Mouse (Mus musculus) G1E (cell line): ENCODE results near the gene Trak1. TPM values are rescaled to one million over a fixed set of nuclear protein-coding genes. Genes with fewer than 3 reads are reported as not detected.

Source experiments
- ATAC-seq: 2 replicates; pipeline ENCODE4 v1.8.0; 2016; ENCODE audit warnings: mild to moderate bottlenecking; ENCODE audit not compliant: insufficient number of reproducible peaks, poor library complexity, low FRiP score, severe bottlenecking; ENCODE audit errors: extremely low read depth
- DNase-seq: peaks from one replicate; pipeline ENCODE4 v3.0.0; 2012; ENCODE audit warnings: low spot score
- H3K27me3 ChIP-seq: 2 replicates; pipeline ENCODE4 v1.6.1; 2012; ENCODE audit warnings: mild to moderate bottlenecking, low read length, inconsistent platforms; ENCODE audit not compliant: insufficient read depth
- H3K36me3 ChIP-seq: replicated peaks from 2 replicates; pipeline ENCODE3; 2012; ENCODE audit warnings: mild to moderate bottlenecking, inconsistent platforms
- H3K4me1 ChIP-seq: 2 replicates; pipeline ENCODE4 v1.6.1; 2012; ENCODE audit warnings: low read depth, low read length, inconsistent platforms, mixed read lengths; ENCODE audit not compliant: insufficient read depth
- H3K4me3 ChIP-seq: 2 replicates; pipeline ENCODE4 v1.5.1; 2012; ENCODE audit warnings: low read depth, mild to moderate bottlenecking, inconsistent platforms, low read length, moderate library complexity, mixed read lengths
- H3K9me3 ChIP-seq: replicated peaks from 2 replicates; pipeline ENCODE4 v1.6.1; 2012; ENCODE audit warnings: inconsistent platforms
- CTCF ChIP-seq: IDR thresholded peaks from 2 replicates; pipeline ENCODE4 v1.5.1; 2012; ENCODE audit warnings: low read depth, low read length, inconsistent platforms, mixed read lengths
- GATA1 ChIP-seq: IDR thresholded peaks from 2 replicates; pipeline ENCODE4 v1.6.1; 2012; ENCODE audit warnings: borderline replicate concordance, low read length, inconsistent platforms, mixed read lengths
- GATA2 ChIP-seq: IDR thresholded peaks from 2 replicates; pipeline ENCODE4 v1.6.1; 2012; ENCODE audit warnings: low read depth, low read length, inconsistent platforms, borderline replicate concordance
- POLR2AphosphoS5 ChIP-seq: IDR thresholded peaks from 2 replicates; pipeline ENCODE4 v1.6.1; 2012; ENCODE audit warnings: low read depth, low read length, inconsistent platforms; ENCODE audit not compliant: insufficient replicate concordance
- TAL1 ChIP-seq: conservative IDR thresholded peaks from 2 replicates; pipeline ENCODE4 v1.6.1; 2012; ENCODE audit warnings: low read depth, low read length, inconsistent platforms, mixed read lengths
- polyA plus RNA-seq: library from polyadenylated mRNA; stranded (reverse); fragments of >175 nt; gene quantifications from 2 replicates; pipeline ENCODE4 v1.2.3, GENCODE M21; 2012
- total RNA-seq, 2 experiments: library from RNA; stranded (forward) in 1 of 2; stranded (reverse) in 1 of 2; fragments of 200-1000 nt in 1 of 2; fragments of >200 nt in 1 of 2; fragmentation: Nextera tagmentation in 1 of 2; gene quantifications; 2 replicates each; pipeline ENCODE4 v1.2.3; 2014 to 2017

Gene Trak1
- total and polyA plus RNA-seq, 3 experiments = 13.6 to 35.7 (median 21.3) TPM

DNA sequence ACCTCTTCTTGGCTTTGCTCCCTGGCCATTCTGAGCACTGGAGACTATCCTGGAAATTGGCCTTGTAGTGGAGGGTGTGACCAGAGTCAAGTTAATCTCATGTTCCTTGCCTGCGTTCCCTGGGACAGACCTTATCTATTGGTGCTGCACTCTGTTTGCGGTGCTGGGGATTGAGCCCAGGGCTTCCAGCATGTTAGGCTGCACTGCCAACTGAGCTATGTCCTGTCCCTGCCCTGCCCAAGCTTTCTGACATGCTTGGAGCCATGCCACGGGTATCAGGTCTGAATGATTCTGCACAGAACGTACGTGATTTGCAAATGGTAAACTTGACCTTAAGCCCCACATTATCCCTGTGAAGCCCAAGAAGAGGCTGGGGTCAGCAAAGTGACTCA, 77.6 kb downstream of the Trak1 start:
- Histone ChIP-seq H3K27me3 (no peaks in the 10 kb centered on the region), H3K36me3 (peaks cover 56% of the 10 kb centered on the region), H3K4me1 (peaks cover 18% of the 10 kb centered on the region), H3K4me3 (no peak overlapping the region), H3K9me3 (no peaks in the 10 kb centered on the region)
- DNase-seq = no peak
- no peak for TF ChIP-seq TAL1
- TF ChIP-seq POLR2AphosphoS5 = no peak
- no peak for TF ChIP-seq GATA1
- TF ChIP-seq GATA2 = no peak
- TF ChIP-seq CTCF = no peak
- no peak for ATAC-seq

DNA sequence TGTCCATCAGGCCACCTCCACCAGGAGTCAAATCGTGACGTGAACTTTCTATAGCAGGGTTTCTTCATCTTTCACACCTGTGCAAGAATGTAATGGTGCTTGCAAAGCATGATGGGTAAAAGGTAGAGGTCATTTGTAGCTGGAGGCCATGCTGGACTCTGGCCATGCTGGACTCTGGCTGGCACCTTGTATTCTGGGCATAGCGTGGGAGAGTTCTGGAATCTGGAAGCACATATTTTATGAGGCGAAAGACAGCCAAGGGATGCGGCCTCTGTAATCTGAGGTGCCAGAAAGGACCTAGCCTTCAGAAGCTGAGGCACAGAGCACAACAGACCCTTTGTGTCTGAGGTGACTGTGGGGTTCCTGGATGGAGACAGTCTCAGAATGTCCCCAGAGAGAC, 78.8 kb downstream of the Trak1 start:
- TF ChIP-seq GATA1 (no peak), CTCF (no peak), TAL1 (no peak)
- ATAC-seq (no peak), DNase-seq (no peak)
- Histone ChIP-seq H3K27me3 (no peaks in the 10 kb centered on the region), H3K36me3 (peaks cover 52% of the 10 kb centered on the region), H3K4me3 (no peak overlapping the region), H3K4me1 (peaks cover 11% of the 10 kb centered on the region), H3K9me3 (no peaks in the 10 kb centered on the region)

DNA sequence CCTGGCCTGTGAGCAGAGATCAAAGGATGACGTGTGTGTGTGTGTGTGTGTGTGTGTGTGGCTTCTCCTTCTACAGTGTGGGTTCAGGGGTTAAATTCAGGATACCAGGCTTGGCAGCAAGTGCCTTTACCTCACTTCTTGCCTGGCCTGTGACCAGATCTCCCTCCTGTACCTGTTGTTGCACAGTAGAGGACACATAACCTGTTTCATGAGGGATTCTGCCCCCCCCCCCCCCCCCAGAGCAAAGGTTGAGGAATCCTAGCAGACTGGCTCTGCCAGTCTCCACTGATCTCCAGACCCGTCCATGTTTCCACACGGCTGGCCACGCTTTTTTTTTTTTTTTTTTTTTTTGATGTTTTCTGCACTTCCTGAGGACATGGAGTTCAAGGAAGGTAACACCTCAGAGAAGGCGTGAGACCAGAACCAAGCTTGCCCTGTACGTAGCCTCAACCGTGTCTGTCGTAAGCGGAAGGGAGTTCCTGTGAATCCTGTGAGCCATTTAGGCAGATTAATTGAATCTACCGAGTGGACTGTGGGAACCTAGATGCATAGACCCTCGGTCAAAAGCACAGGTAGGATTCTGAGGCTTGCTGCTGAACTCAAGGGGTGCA, 83.1 kb downstream of the Trak1 start:
- H3K27me3 ChIP-seq = no peaks in the 10 kb centered on the region; the same call in 1 of the 2 replicates
- H3K36me3 ChIP-seq = peaks cover 43% of the 10 kb centered on the region
- no peak for ATAC-seq
- H3K9me3 ChIP-seq = no peaks in the 10 kb centered on the region
- no peak overlapping the region for H3K4me3 ChIP-seq
- no peak for TF ChIP-seq POLR2AphosphoS5
- TF ChIP-seq GATA2 = no peak
- no peak for TF ChIP-seq GATA1
- TF ChIP-seq TAL1 = no peak
- no peak for TF ChIP-seq CTCF
- H3K4me1 ChIP-seq = peaks cover 28% of the 10 kb centered on the region
- DNase-seq = no peak

DNA sequence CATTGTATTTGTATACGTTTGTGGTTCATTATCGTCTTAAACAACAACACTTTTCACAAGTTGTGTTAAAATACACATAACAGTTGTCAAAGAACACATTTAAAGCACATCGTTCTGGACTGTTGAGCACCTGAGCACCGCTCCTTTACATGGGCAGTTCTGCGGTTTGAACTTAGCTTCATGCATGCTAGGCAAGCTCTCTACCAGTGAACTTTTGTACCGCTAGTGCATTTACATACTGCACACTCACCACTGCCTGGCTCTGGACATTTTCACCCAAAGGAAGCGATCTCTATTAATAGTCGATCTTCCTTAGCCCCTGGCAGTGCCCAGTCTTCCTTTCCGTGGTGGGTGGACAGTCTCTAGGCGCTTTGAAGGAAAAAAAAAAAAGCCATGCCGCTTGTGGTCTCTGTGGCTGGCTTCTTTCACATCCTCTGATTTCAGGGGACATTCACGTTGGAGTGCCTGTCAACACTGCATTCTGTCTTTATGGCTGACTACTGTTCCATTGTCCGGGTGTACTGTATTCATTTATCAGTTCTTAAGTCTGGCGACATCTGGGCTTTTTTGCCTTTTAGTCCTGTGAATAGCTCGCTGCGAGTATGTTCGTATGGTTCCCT, 84.5 kb downstream of the Trak1 start:
- ATAC-seq = no peak
- no peak overlapping the region for H3K4me3 ChIP-seq
- TF ChIP-seq TAL1 (no peak), CTCF (no peak), POLR2AphosphoS5 (no peak), GATA1 (no peak), GATA2 (no peak)
- no peaks in the 10 kb centered on the region; the same call in 1 of the 2 replicates for H3K27me3 ChIP-seq
- DNase-seq = no peak
- peaks cover 28% of the 10 kb centered on the region for H3K4me1 ChIP-seq
- H3K36me3 ChIP-seq = peaks cover 45% of the 10 kb centered on the region
- H3K9me3 ChIP-seq = no peaks in the 10 kb centered on the region

DNA sequence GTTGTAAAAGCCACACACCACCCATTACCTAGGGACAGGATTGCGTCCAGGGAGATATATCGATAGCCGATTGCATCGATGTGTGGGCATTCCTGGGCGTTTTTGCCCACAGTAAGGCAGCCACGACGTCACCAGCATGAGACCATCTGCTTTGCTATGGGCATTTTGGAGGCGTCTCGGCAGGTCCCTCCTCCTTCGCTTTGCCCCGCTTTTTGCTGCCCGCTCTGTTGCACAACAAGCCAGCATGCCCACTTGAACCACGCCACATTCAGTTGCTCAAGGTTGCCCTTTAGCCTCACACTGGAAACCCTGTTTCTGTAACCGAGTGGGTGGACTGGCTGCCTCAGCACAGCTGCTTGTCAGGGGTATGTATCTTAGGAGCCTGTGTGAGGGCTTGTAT, 85.3 kb downstream of the Trak1 start:
- Histone ChIP-seq H3K9me3 (no peaks in the 10 kb centered on the region), H3K4me3 (no peak overlapping the region), H3K4me1 (peaks cover 28% of the 10 kb centered on the region), H3K36me3 (peaks cover 48% of the 10 kb centered on the region), H3K27me3 (no peaks in the 10 kb centered on the region; the same call in 1 of the 2 replicates)
- no peak for TF ChIP-seq TAL1
- no peak for TF ChIP-seq GATA1
- ATAC-seq (no peak), DNase-seq (no peak)

DNA sequence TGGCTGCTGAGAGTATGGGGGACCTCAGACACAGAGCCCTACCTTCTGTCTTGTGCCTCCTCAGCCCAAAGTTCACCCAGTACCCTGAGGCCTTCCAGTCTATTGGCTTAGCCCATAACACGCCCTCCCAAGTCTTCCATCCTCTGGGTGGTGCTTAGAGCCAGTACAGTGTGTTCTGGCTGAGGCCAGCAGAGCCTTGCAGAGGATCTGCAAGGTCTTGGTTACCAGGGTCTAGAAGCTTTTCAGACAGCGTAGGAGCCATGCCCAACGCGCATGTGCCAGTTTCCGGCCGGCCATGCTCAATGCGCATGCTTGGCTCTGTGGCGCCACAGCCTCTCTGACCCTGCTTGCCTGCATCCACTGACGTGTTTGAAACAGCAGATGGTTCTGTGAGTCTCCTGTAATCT, 85.9 kb downstream of the Trak1 start:
- TF ChIP-seq POLR2AphosphoS5 = no peak
- TF ChIP-seq CTCF = no peak
- TF ChIP-seq GATA1 = no peak
- no peak for TF ChIP-seq TAL1
- TF ChIP-seq GATA2 = no peak
- ATAC-seq = no peak
- DNase-seq = no peak
- Histone ChIP-seq H3K4me1 (peaks cover 29% of the 10 kb centered on the region), H3K9me3 (no peaks in the 10 kb centered on the region), H3K27me3 (no peaks in the 10 kb centered on the region; the same call in 1 of the 2 replicates), H3K4me3 (no peak overlapping the region), H3K36me3 (peaks cover 49% of the 10 kb centered on the region)
